Mouse (Mus musculus) heart, embryonic 12.5 days (tissue): ENCODE results near the gene Cdk14. TPM values are rescaled to one million over a fixed set of nuclear protein-coding genes. Genes with fewer than 3 reads are reported as not detected.
A peak's percentile ranks its signal among the peaks of the same experiment; 100 is the strongest.

Experiments used
- ATAC-seq: fragments of 200-750 bp; cut with Nextera tagmentation; 2 replicates; pipeline ENCODE4 v1.8.0; 2017; ENCODE audit warnings: moderate TSS enrichment, moderate library complexity; ENCODE audit not compliant: insufficient number of reproducible peaks, low FRiP score
- H3K27ac ChIP-seq: fragments of 300-500 bp; sonication (generic); 2 replicates; pipeline ENCODE4 v1.5.1; 2016; ENCODE audit warnings: mild to moderate bottlenecking, moderate library complexity; ENCODE audit not compliant: poor library complexity, severe bottlenecking
- H3K27me3 ChIP-seq: fragments of 300-500 bp; sonication (generic); replicated peaks from 2 replicates; pipeline ENCODE4 v1.6.1; 2016; ENCODE audit warnings: mild to moderate bottlenecking, moderate library complexity
- H3K36me3 ChIP-seq: fragments of 300-500 bp; sonication (generic); 2 replicates; pipeline ENCODE4 v1.6.1; 2016; ENCODE audit warnings: mild to moderate bottlenecking, moderate library complexity
- H3K4me1 ChIP-seq: fragments of 300-500 bp; sonication (generic); replicated peaks from 2 replicates; pipeline ENCODE4 v1.6.1; 2016; ENCODE audit warnings: mild to moderate bottlenecking
- H3K4me2 ChIP-seq: fragments of 300-500 bp; sonication (generic); 2 replicates; pipeline ENCODE4 v1.6.1; 2016; ENCODE audit warnings: mild to moderate bottlenecking, moderate library complexity
- H3K4me3 ChIP-seq: fragments of 300-500 bp; sonication (generic); 2 replicates; pipeline ENCODE4 v1.5.1; 2016; ENCODE audit warnings: mild to moderate bottlenecking
- H3K9ac ChIP-seq: fragments of 300-500 bp; sonication (generic); 2 replicates; pipeline ENCODE4 v1.6.1; 2016; ENCODE audit warnings: mild to moderate bottlenecking, moderate library complexity
- H3K9me3 ChIP-seq: fragments of 300-500 bp; sonication (generic); replicated peaks from 2 replicates; pipeline ENCODE4 v1.6.1; 2016; ENCODE audit warnings: mild to moderate bottlenecking, moderate library complexity
- WGBS: fragments of 180-500 bp; shearing (Covaris S2); methylation state at CpG from one replicate; pipeline ENCODE4 v1.1.7; 2016; 5-methylcytosine and 5-hydroxymethylcytosine counted together
- polyA plus RNA-seq: library from polyadenylated mRNA; unstranded; fragments of >200 nt; fragmentation: Nextera tagmentation; extraction: Ambion mirVana; gene quantifications from 2 replicates; pipeline ENCODE4 v1.2.1, GENCODE M21; 2016

The Cdk14 gene
- polyA plus RNA-seq, 1 experiment from 2014 or later: 20.4 TPM

DNA sequence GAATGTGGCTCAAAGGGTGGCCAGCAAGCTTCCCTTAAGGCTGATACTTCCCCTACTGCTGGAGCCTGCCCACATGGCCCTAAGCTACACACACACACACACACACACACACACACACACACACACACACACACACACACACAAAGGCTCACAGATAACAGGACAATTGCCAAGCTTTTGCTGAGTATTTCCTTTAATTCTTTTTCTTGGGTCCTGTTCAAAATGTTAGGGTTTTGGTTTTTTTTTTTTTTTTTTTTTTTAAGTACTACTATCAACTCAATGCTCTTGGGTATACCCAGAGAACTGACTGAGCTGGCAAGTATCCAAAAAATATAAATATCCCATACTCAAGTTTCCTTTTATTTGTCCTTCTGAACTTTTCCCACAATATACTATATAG lies 239.8 kb downstream of the Cdk14 start:
- Histone ChIP-seq H3K36me3 (no peaks in the 10 kb centered on the region), H3K9me3 (no peaks in the 10 kb centered on the region), H3K4me1 (peaks cover 7% of the 10 kb centered on the region), H3K9ac (no peak overlapping the region), H3K4me3 (no peak overlapping the region), H3K27me3 (no peaks in the 10 kb centered on the region), H3K4me2 (no peak overlapping the region), H3K27ac (no peak overlapping the region)
- peak; percentile 51; the same call in 1 of the 2 replicates for ATAC-seq

- H3K4me1 ChIP-seq: peaks cover 7% of the 10 kb centered on the region
- 88% methylated on average over 10 of the region's 10 CpGs for WGBS
- ATAC-seq: no peak
- no peak overlapping the region for H3K4me3 ChIP-seq
- H3K27ac ChIP-seq: no peak overlapping the region
- H3K9ac ChIP-seq: no peak overlapping the region
- H3K27me3 ChIP-seq: no peaks in the 10 kb centered on the region
- H3K9me3 ChIP-seq: no peaks in the 10 kb centered on the region
- no peaks in the 10 kb centered on the region for H3K36me3 ChIP-seq
- no peak overlapping the region for H3K4me2 ChIP-seq
Measured at GRCm38 (mm10) chr5:5176052-5176451, 244.1 kb downstream of the Cdk14 start.

DNA sequence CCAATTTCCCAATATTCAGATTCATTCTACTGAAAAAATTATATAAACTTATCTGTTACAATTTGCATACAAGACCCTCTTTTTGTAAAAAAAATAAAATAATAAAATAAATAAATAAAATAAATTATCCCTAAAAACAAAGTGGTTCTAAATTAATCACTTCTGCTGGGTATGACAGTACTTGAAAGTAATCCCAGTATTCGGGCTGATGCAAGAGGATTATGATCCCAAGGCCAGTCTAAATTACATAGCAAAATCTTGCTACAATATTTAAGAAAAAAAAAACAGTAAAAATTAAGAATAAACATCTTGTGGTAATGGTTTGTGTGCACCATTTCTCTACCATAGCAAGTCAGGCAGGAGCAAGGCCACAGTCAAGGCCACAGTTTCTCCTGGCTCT lies 244.5 kb downstream of the Cdk14 start:
- no peak overlapping the region for H3K9ac ChIP-seq
- H3K27me3 ChIP-seq: no peaks in the 10 kb centered on the region
- no peaks in the 10 kb centered on the region for H3K36me3 ChIP-seq
- H3K4me1 ChIP-seq: peaks cover 4% of the 10 kb centered on the region; the same call in 1 of the 2 replicates
- 83% methylated on average over 1 of the region's 1 CpGs for WGBS
- H3K4me3 ChIP-seq: no peak overlapping the region
- H3K4me2 ChIP-seq: no peak overlapping the region
- ATAC-seq: no peak
- H3K9me3 ChIP-seq: no peaks in the 10 kb centered on the region
- no peak overlapping the region for H3K27ac ChIP-seq

GRCm38 (mm10) chr5:5175090-5175489 lies 245.0 kb downstream of the Cdk14 start:
- H3K27me3 ChIP-seq: no peaks in the 10 kb centered on the region
- H3K4me1 ChIP-seq: peaks cover 1% of the 10 kb centered on the region; the same call in 1 of the 2 replicates
- no peak overlapping the region for H3K27ac ChIP-seq
- ATAC-seq: no peak
- H3K4me3 ChIP-seq: no peak overlapping the region
- no peak overlapping the region for H3K4me2 ChIP-seq
- no peak overlapping the region for H3K9ac ChIP-seq
- H3K36me3 ChIP-seq: no peaks in the 10 kb centered on the region
- H3K9me3 ChIP-seq: no peaks in the 10 kb centered on the region
- 73% methylated on average over 1 of the region's 1 CpGs for WGBS

DNA sequence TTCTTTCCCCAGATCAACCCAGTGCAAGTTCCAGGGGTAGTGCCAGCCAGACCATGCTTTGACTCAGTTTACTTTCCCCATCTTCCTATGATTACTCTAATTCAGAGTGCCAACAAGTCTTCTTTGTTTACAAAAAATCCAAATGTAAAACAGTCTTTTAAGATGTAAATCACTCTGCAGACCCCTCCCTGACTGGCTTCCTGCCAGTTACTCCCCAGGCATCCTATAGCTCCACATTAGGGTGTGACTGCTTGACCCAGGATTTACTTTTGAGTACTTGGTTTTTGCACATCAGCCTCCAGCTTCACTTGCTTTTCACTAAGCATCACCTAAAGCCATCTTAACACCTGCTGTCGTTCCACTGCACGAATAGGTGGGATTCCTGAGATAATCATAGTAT lies 254.0 kb downstream of the Cdk14 start:
- WGBS: 47% methylated on average over 2 of the region's 2 CpGs
- Histone ChIP-seq H3K9me3 (no peaks in the 10 kb centered on the region), H3K27ac (no peak overlapping the region), H3K36me3 (0 out of 2 replicates have a peak, but pooled peaks cover 3% of the 10 kb centered on the region), H3K4me3 (no peak overlapping the region), H3K9ac (no peak overlapping the region), H3K4me2 (no peak overlapping the region), H3K27me3 (no peaks in the 10 kb centered on the region), H3K4me1 (0 out of 2 replicates have a peak, but pooled peaks cover 4% of the 10 kb centered on the region)
- ATAC-seq: no peak

DNA sequence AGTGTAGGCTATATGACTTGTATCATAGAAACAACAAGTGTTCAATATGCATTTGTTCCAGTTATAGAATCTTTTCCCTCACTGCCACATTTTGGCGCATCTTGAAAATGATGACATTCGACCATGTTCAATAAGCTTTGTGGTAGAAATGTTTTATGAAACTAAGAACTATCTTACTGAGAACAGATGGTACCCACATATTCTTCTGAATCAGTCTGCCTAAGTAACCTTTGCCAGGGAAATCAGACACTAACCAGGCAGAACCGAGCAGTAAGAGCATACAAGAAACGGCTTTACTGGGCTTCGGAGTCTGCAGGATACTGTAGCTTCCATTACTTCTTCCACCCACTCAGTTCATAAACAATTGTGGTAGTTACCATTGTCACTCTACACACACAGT lies 255.8 kb downstream of the Cdk14 start:
- Histone ChIP-seq H3K9ac (no peak overlapping the region), H3K4me3 (no peak overlapping the region), H3K4me2 (no peak overlapping the region), H3K36me3 (0 out of 2 replicates have a peak, but pooled peaks cover 3% of the 10 kb centered on the region), H3K27ac (no peak overlapping the region), H3K27me3 (no peaks in the 10 kb centered on the region), H3K4me1 (0 out of 2 replicates have a peak, but pooled peaks cover 4% of the 10 kb centered on the region), H3K9me3 (no peaks in the 10 kb centered on the region)
- WGBS: 92% methylated on average over 5 of the region's 5 CpGs
- ATAC-seq: no peak

GRCm38 (mm10) chr5:5163823-5164222 lies 256.3 kb downstream of the Cdk14 start:
- Histone ChIP-seq H3K4me2 (no peak overlapping the region), H3K36me3 (0 out of 2 replicates have a peak, but pooled peaks cover 3% of the 10 kb centered on the region), H3K9me3 (no peaks in the 10 kb centered on the region), H3K9ac (no peak overlapping the region), H3K27me3 (no peaks in the 10 kb centered on the region), H3K4me1 (0 out of 2 replicates have a peak, but pooled peaks cover 4% of the 10 kb centered on the region), H3K27ac (no peak overlapping the region), H3K4me3 (no peak overlapping the region)
- ATAC-seq: no peak
- WGBS: 74% methylated on average over 2 of the region's 2 CpGs

GRCm38 (mm10) chr5:5159521-5159920 lies 260.6 kb downstream of the Cdk14 start:
- Histone ChIP-seq H3K4me2 (no peak overlapping the region), H3K9ac (no peak overlapping the region), H3K27ac (no peak overlapping the region), H3K4me3 (no peak overlapping the region), H3K36me3 (no peaks in the 10 kb centered on the region), H3K4me1 (0 out of 2 replicates have a peak, but pooled peaks cover 5% of the 10 kb centered on the region), H3K27me3 (no peaks in the 10 kb centered on the region), H3K9me3 (no peaks in the 10 kb centered on the region)
- no peak for ATAC-seq
- WGBS: 59% methylated on average over 1 of the region's 1 CpGs

DNA sequence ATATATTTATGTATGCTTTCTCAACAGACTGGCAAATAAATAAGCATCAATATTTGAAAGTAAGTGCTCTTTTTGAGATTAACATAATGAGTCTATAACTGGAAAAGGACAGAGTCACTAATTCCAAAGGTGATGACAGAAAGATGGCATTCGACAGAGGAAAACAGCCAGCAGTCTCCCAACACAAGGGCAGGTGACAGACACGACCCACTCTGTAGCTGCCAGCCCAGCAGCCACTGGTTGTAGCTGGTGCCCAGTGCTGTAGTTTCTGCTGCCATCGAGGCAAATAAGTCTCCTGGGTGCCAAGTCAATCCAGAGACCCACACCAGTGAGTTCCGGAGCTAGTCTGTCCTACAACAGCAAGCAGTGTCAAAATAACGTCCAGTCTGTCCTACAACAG lies 280.3 kb downstream of the Cdk14 start:
- H3K4me1 ChIP-seq: peaks cover 10% of the 10 kb centered on the region
- H3K4me3 ChIP-seq: no peak overlapping the region
- H3K9me3 ChIP-seq: no peaks in the 10 kb centered on the region
- no peak overlapping the region for H3K27ac ChIP-seq
- WGBS: 53% methylated on average over 5 of the region's 5 CpGs
- no peak overlapping the region for H3K9ac ChIP-seq
- ATAC-seq: no peak
- no peaks in the 10 kb centered on the region for H3K36me3 ChIP-seq
- H3K27me3 ChIP-seq: no peaks in the 10 kb centered on the region
- no peak overlapping the region for H3K4me2 ChIP-seq

GRCm38 (mm10) chr5:5134905-5135511 lies 285.1 kb downstream of the Cdk14 start:
- H3K27ac ChIP-seq: no peak overlapping the region
- H3K4me2 ChIP-seq: no peak overlapping the region
- H3K9ac ChIP-seq: no peak overlapping the region
- ATAC-seq: no peak
- H3K27me3 ChIP-seq: no peaks in the 10 kb centered on the region
- no peaks in the 10 kb centered on the region for H3K36me3 ChIP-seq
- H3K4me3 ChIP-seq: no peak overlapping the region
- H3K9me3 ChIP-seq: no peaks in the 10 kb centered on the region
- H3K4me1 ChIP-seq: peaks cover 5% of the 10 kb centered on the region
- 52% methylated on average over 13 of the region's 13 CpGs for WGBS

- Histone ChIP-seq H3K4me3 (no peak overlapping the region), H3K36me3 (no peaks in the 10 kb centered on the region), H3K27me3 (no peaks in the 10 kb centered on the region), H3K9me3 (no peaks in the 10 kb centered on the region), H3K27ac (no peak overlapping the region), H3K4me2 (no peak overlapping the region), H3K9ac (no peak overlapping the region), H3K4me1 (0 out of 2 replicates have a peak, but pooled peaks cover 3% of the 10 kb centered on the region)
- WGBS: 89% methylated on average over 6 of the region's 6 CpGs
- no peak for ATAC-seq
Measured at GRCm38 (mm10) chr5:5134143-5134904, 285.8 kb downstream of the Cdk14 start.
